Mouse (Mus musculus) forebrain, postnatal 0 days (tissue): ENCODE data around the gene Bcl2l1. TPM values are rescaled to one million over a fixed set of nuclear protein-coding genes. Genes with fewer than 3 reads are reported as not detected.
A peak's percentile ranks its signal among the peaks of the same experiment; 100 is the strongest.

Experiments
- ATAC-seq: fragments of 200-750 bp; cut with Nextera tagmentation; 2 replicates; pipeline ENCODE4 v1.8.0; 2017; ENCODE audit warnings: mild to moderate bottlenecking, moderate library complexity
- DNase-seq: peaks from one replicate; pipeline ENCODE4 v3.0.0-alpha.2; 2015
- H3K27ac ChIP-seq: fragments of 300-500 bp; sonication (generic); 2 replicates; pipeline ENCODE4 v1.5.1; 2014; ENCODE audit warnings: low read depth, mild to moderate bottlenecking, antibody characterized with exemption, low read length, moderate library complexity, mixed read lengths
- H3K27me3 ChIP-seq: fragments of 300-500 bp; sonication (generic); 2 replicates; pipeline ENCODE4 v1.6.1; 2014; ENCODE audit warnings: mild to moderate bottlenecking, low read length, mixed read lengths; ENCODE audit not compliant: insufficient read depth
- H3K36me3 ChIP-seq: fragments of 300-500 bp; sonication (generic); 2 replicates; pipeline ENCODE4 v1.6.1; 2014; ENCODE audit warnings: mild to moderate bottlenecking, moderate library complexity; ENCODE audit not compliant: insufficient read depth
- H3K4me1 ChIP-seq: fragments of 300-500 bp; sonication (generic); 2 replicates; pipeline ENCODE4 v1.6.1; 2014; ENCODE audit warnings: antibody characterized with exemption; ENCODE audit not compliant: insufficient read depth
- H3K4me2 ChIP-seq: fragments of 300-500 bp; sonication (generic); 2 replicates; pipeline ENCODE4 v1.6.1; 2014; ENCODE audit warnings: low read depth, mild to moderate bottlenecking, moderate library complexity
- H3K4me3 ChIP-seq: fragments of 300-500 bp; sonication (generic); 2 replicates; pipeline ENCODE4 v1.5.1; 2014; ENCODE audit warnings: low read depth, low read length, mixed read lengths
- H3K9ac ChIP-seq: fragments of 300-500 bp; sonication (generic); 2 replicates; pipeline ENCODE4 v1.6.1; 2014; ENCODE audit warnings: mild to moderate bottlenecking
- H3K9me3 ChIP-seq: fragments of 300-500 bp; sonication (generic); 2 replicates; pipeline ENCODE4 v1.6.1; 2016; ENCODE audit warnings: low read length
- CTCF ChIP-seq: sonication (generic); IDR thresholded peaks from 2 replicates; pipeline ENCODE4 v1.5.1; 2016; ENCODE audit warnings: antibody characterized with exemption, control low read depth, low read depth
- WGBS: fragments of 180-500 bp; shearing (Covaris S2); extraction: QIAGEN DNeasy Blood & Tissue Kit; methylation state at CpG from one replicate; pipeline ENCODE4 v1.1.7; 2014; 5-methylcytosine and 5-hydroxymethylcytosine counted together
- microRNA-seq, 2 experiments: library from miRNA; unstranded; fragments of <30 nt; microRNA quantifications; one replicate each; pipeline ENCODE4; 2016
- polyA plus RNA-seq: library from polyadenylated mRNA; unstranded; fragments of >200 nt; fragmentation: Nextera tagmentation; extraction: Ambion mirVana; gene quantifications from 2 replicates; pipeline ENCODE4 v1.2.1, GENCODE M21; 2015
- total RNA-seq: library from RNA; depleted of rRNA; stranded (reverse); fragments of >200 nt; gene quantifications from 2 replicates; pipeline ENCODE4 v1.2.3, GENCODE M21; 2014; rRNA removed

The Bcl2l1 gene
- total and polyA plus RNA-seq, 2 experiments from 2014 or later, result 157 to 173 TPM

DNA sequence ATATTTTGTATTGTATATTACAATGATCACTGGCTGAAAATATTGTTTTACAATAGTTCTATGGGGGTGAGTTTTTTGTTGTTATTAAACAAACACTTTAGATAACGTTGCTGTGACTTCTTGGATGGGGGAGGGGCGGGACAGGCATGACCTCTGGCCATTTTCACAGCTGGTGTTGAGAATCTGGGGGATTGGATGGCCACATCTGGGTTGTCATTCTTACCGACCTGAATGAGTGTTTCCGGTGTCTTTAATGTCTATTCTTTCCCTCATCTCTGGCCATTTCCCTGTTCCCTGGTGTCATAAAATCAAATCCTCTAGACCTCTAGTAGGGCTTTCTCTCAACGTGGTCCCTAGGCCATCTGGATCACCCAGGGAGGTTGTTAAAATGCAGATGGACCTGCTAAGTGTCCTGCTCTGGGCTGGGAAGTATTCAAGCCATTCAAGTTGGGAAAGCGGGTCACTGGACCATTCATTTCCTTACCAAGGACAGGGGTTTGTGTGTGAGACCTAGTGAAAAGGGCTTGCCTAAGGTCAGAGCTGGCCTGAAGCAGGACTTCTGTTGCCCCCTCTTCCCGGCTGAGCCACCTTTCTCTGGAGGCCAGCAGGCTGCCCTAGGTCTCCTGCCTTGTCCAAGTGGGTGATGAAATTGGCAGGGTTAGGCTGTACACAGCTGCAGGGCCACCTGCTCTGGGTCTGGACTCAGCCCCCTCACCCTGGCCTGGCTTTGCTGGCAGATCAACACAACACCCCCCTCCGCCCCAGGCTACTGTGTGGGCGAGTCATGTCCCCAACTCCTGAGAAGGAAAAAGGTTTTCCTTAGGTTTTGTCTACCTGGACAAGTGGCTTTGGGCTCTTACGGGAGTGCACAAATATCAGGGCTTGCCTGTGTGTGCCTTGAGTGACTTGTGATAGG, 94.0 kb downstream of the Bcl2l1 start:
- DNase-seq, result no peak
- 31% methylated on average over 10 of the region's 10 CpGs for WGBS
- no peak for ATAC-seq

DNA sequence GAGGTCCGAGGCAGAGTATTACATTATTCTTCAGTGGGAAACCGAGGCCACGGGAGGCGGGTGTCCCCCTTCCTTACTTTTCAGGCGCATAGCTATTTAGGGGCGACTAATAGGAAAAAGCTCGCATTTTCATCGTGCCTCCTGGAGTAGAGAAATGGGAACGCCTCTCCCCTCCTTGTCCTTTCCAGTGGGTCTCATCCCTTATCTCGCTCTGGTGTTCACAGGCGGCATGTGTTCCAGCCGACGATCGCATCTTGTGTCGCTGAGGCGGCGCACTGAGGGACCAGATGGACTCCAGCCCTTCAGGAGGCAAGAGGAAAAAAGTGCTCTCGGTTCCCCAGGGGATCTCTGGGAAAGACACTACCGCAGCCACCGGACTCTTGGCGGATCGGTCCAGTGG, 94.8 kb downstream of the Bcl2l1 start:
- Histone ChIP-seq H3K27me3 (0 out of 2 replicates have a peak, but pooled peaks cover 9% of the 10 kb centered on the region), H3K36me3 (no peaks in the 10 kb centered on the region), H3K4me2 (peak overlapping the region; percentile 84), H3K4me3 (peak overlapping the region; percentile 47), H3K4me1 (peaks cover 18% of the 10 kb centered on the region), H3K27ac (peak overlapping the region; percentile 57), H3K9ac (peak overlapping the region; percentile 57), H3K9me3 (no peaks in the 10 kb centered on the region)
- no peak for TF ChIP-seq CTCF
- WGBS, result under 1% methylated on average over 22 of the region's 22 CpGs
- DNase-seq, result no peak
- ATAC-seq, result no peak

More for the DNA sequence above, 94.0 kb downstream of the Bcl2l1 start:
- Histone ChIP-seq H3K4me3 (peak overlapping the region; percentile 47), H3K27me3 (0 out of 2 replicates have a peak, but pooled peaks cover 9% of the 10 kb centered on the region), H3K9me3 (no peaks in the 10 kb centered on the region), H3K4me1 (peaks cover 18% of the 10 kb centered on the region), H3K36me3 (no peaks in the 10 kb centered on the region), H3K4me2 (peak overlapping the region; percentile 84), H3K27ac (no peak overlapping the region; the same call in none of the 2 replicates), H3K9ac (0 out of 2 replicates have a peak overlapping the region, but pooled peaks have one; percentile 57)
- no peak for TF ChIP-seq CTCF

DNA sequence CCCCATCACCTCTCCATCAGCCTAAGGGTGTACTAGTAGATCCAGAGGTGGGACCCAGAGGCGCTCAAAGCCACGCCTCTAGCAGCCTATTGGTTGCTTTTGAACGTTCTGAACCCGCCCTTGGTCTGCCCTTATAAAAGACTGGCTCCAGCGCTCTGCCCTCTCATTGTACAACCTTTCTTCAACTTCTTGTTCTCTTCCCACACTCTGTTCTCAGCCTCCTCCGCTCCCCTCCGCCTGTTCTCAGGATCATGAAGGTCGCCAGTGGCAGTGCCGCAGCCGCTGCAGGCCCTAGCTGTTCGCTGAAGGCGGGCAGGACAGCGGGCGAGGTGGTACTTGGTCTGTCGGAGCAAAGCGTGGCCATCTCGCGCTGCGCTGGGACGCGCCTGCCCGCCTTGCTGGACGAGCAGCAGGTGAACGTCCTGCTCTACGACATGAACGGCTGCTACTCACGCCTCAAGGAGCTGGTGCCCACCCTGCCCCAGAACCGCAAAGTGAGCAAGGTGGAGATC, 95.4 kb downstream of the Bcl2l1 start, which contains the start of gene Id1:
Gene Id1, plus strand, starts transcription at position 162 of the 512 bp plus-strand sequence.
- ATAC-seq (peak; percentile 72), DNase-seq (peak; percentile 74)
- no peaks in the 10 kb centered on the region for H3K36me3 ChIP-seq
- no peak for TF ChIP-seq CTCF
- H3K27ac ChIP-seq, result peak within 1 kb of the TSS; percentile 74
- peak within 1 kb of the TSS; percentile 47 for H3K4me3 ChIP-seq
- peak within 1 kb of the TSS; percentile 84 for H3K4me2 ChIP-seq
- under 1% methylated on average over 28 of the region's 28 CpGs for WGBS
- peak within 1 kb of the TSS; percentile 57 for H3K9ac ChIP-seq
- no peaks in the 10 kb centered on the region for H3K9me3 ChIP-seq
- 0 out of 2 replicates have a peak, but pooled peaks cover 9% of the 10 kb centered on the region for H3K27me3 ChIP-seq
- H3K4me1 ChIP-seq, result peaks cover 18% of the 10 kb centered on the region

DNA sequence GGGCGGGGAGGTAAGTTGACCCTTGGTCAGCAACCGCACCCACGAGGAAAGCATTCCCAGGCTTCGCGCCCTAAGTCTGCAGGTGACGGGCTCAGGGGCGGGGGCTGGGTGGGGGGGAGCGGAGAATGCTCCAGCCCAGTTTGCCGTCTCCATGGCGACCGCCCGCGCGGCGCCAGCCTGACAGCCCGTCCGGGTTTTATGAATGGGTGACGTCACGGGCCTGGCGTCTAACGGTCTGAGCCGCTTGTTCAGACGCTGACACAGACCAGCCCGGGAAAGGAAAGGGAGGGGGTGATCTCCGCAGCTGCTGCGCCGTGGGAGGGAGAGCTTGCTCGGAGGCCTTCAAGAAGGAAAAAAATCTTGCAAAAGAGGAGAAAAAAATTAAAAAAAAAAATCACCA, 96.5 kb downstream of the Bcl2l1 start:
- H3K9me3 ChIP-seq, result no peaks in the 10 kb centered on the region
- H3K27me3 ChIP-seq, result 0 out of 2 replicates have a peak, but pooled peaks cover 9% of the 10 kb centered on the region
- no peak for TF ChIP-seq CTCF
- H3K4me1 ChIP-seq, result peaks cover 18% of the 10 kb centered on the region
- peak; percentile 95 for DNase-seq
- no peaks in the 10 kb centered on the region for H3K36me3 ChIP-seq
- peak overlapping the region; percentile 84 for H3K4me2 ChIP-seq
- WGBS, result under 1% methylated on average over 28 of the region's 28 CpGs
- H3K4me3 ChIP-seq, result peak overlapping the region; percentile 47
- peak overlapping the region; percentile 74 for H3K27ac ChIP-seq
- peak overlapping the region; percentile 40; the same call in 1 of the 2 replicates for H3K9ac ChIP-seq
- peak; percentile 94 for ATAC-seq

DNA sequence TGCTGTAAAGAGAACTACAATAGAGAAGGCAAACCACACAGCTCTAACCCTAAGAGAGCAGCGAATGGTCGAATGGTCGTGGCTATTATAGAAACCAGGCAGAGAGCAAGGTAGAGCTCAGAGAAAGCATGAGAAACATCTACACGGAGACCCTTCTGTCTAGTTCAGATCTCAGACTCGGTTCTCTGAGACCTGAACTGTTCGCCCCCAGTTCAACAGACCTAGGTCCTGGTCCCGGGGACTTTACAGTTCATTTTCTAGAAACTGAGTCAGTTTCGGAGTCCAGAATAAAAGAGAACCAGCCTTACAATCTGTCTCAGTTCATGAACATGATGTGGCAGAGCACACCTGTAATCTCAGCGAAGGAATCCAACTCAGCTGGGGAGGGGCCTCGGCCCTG, 97.0 kb downstream of the Bcl2l1 start:
- no peak for TF ChIP-seq CTCF
- peaks cover 18% of the 10 kb centered on the region for H3K4me1 ChIP-seq
- WGBS, result 12% methylated on average over 10 of the region's 10 CpGs
- ATAC-seq (no peak), DNase-seq (no peak)
- H3K9me3 ChIP-seq, result no peaks in the 10 kb centered on the region
- H3K4me2 ChIP-seq, result peak overlapping the region; percentile 84
- peak overlapping the region; percentile 42 for H3K27ac ChIP-seq
- H3K4me3 ChIP-seq, result peak overlapping the region; percentile 47
- no peaks in the 10 kb centered on the region for H3K36me3 ChIP-seq
- peak overlapping the region; percentile 40; the same call in 1 of the 2 replicates for H3K9ac ChIP-seq
- H3K27me3 ChIP-seq, result 0 out of 2 replicates have a peak, but pooled peaks cover 9% of the 10 kb centered on the region

DNA sequence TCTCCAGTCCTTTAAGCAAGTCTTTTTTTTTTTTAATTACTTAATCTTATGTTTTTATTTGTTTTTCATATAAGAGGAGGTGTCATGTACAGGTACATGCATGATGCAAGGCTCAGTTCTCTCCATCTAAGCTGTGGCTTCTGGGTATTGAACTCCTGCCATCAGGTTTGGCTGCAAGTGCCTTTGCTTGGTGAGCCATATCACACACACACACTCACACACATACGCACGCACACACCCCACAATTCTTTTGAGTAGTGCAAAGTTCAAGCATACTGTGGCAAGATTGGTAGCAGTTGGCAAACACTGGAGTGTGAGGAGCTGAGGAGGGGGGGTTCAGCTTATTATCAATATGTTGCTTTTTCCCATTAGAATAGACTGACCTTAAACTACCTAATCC, 98.3 kb downstream of the Bcl2l1 start:
- TF ChIP-seq CTCF, result no peak
- no peak overlapping the region for H3K4me3 ChIP-seq
- no peak for ATAC-seq
- no peak overlapping the region for H3K27ac ChIP-seq
- no peak for DNase-seq
- 82% methylated on average over 2 of the region's 2 CpGs for WGBS
- H3K4me1 ChIP-seq, result peaks cover 18% of the 10 kb centered on the region
- H3K9ac ChIP-seq, result no peak overlapping the region
- no peaks in the 10 kb centered on the region for H3K36me3 ChIP-seq
- H3K27me3 ChIP-seq, result 0 out of 2 replicates have a peak, but pooled peaks cover 8% of the 10 kb centered on the region
- H3K9me3 ChIP-seq, result no peaks in the 10 kb centered on the region
- H3K4me2 ChIP-seq, result no peak overlapping the region

Small RNA genes within 50 kb of the gene (microRNA-seq; reads per million reads assigned to microRNA genes)
- gene Gm23802 (0 reads per million in 2 experiments), gene Mir5622 (0.77 to 1.2 reads per million in 2 experiments)

Other genes starting within 250 kb of the Bcl2l1 start
- gene Defb45, start 232.3 kb downstream of the Bcl2l1 start, total RNA-seq, result not detected in 2 replicates
- gene Defb45, start 232.3 kb downstream of the Bcl2l1 start, polyA plus RNA-seq, result not detected in 2 replicates
- gene Defb36, start 227.4 kb downstream of the Bcl2l1 start, total RNA-seq, result not detected in 2 replicates
- not detected in 2 replicates for gene Defb36, start 227.4 kb downstream of the Bcl2l1 start, polyA plus RNA-seq
- not detected in 2 replicates for gene Defb25, start 208.7 kb downstream of the Bcl2l1 start, total RNA-seq
- gene Defb25, start 208.7 kb downstream of the Bcl2l1 start, polyA plus RNA-seq, result not detected in 2 replicates
- gene Rem1, start 204.8 kb downstream of the Bcl2l1 start, total RNA-seq, result 0.46 and 2.7 TPM in 2 replicates
- gene Rem1, start 204.8 kb downstream of the Bcl2l1 start, polyA plus RNA-seq, result 0.44 and 0.53 TPM in 2 replicates
- gene H13, start 162.3 kb downstream of the Bcl2l1 start, total RNA-seq, result 121 and 177 TPM in 2 replicates
- 165 and 166 TPM in 2 replicates for gene H13, start 162.3 kb downstream of the Bcl2l1 start, polyA plus RNA-seq
- gene Mcts2, start 144.7 kb downstream of the Bcl2l1 start, total RNA-seq, result 21.5 and 30.8 TPM in 2 replicates
- gene Mcts2, start 144.7 kb downstream of the Bcl2l1 start, polyA plus RNA-seq, result 26.6 and 29.9 TPM in 2 replicates
- 58.8 and 70.5 TPM in 2 replicates for gene Id1, start 95.5 kb downstream of the Bcl2l1 start, total RNA-seq
- gene Id1, start 95.5 kb downstream of the Bcl2l1 start, polyA plus RNA-seq, result 59.8 and 71.3 TPM in 2 replicates
- gene Cox4i2, start 77.6 kb downstream of the Bcl2l1 start, total RNA-seq, result 4.3 TPM in 2 replicates
- gene Cox4i2, start 77.6 kb downstream of the Bcl2l1 start, polyA plus RNA-seq, result 4.4 and 5.4 TPM in 2 replicates
- gene Tpx2, start 16.2 kb upstream of the Bcl2l1 start, total RNA-seq, result 10.5 and 22.5 TPM in 2 replicates
- gene Tpx2, start 16.2 kb upstream of the Bcl2l1 start, polyA plus RNA-seq, result 11.0 and 11.2 TPM in 2 replicates
- 0.29 TPM in 1 of 2 replicates, not detected in the other for gene Mylk2, start 79.6 kb upstream of the Bcl2l1 start, total RNA-seq
- gene Mylk2, start 79.6 kb upstream of the Bcl2l1 start, polyA plus RNA-seq, result not detected in 2 replicates
- 2.4 and 2.6 TPM in 2 replicates for gene Foxs1, start 101.5 kb upstream of the Bcl2l1 start, total RNA-seq
- 3.1 TPM in 2 replicates for gene Foxs1, start 101.5 kb upstream of the Bcl2l1 start, polyA plus RNA-seq
- gene Dusp15, start 120.0 kb upstream of the Bcl2l1 start, total RNA-seq, result 23.7 and 25.0 TPM in 2 replicates
- 12.9 and 14.8 TPM in 2 replicates for gene Dusp15, start 120.0 kb upstream of the Bcl2l1 start, polyA plus RNA-seq
- 3.3 and 8.0 TPM in 2 replicates for gene Ttll9, start 130.8 kb upstream of the Bcl2l1 start, total RNA-seq
- gene Ttll9, start 130.8 kb upstream of the Bcl2l1 start, polyA plus RNA-seq, result 3.9 and 4.3 TPM in 2 replicates
- gene Pdrg1, start 183.7 kb upstream of the Bcl2l1 start, total RNA-seq, result 65.9 and 95.4 TPM in 2 replicates
- gene Pdrg1, start 183.7 kb upstream of the Bcl2l1 start, polyA plus RNA-seq, result 195 and 219 TPM in 2 replicates
- 17.2 and 21.9 TPM in 2 replicates for gene Xkr7, start 200.1 kb upstream of the Bcl2l1 start, total RNA-seq
- 0.76 and 0.77 TPM in 2 replicates for gene Xkr7, start 200.1 kb upstream of the Bcl2l1 start, polyA plus RNA-seq
- gene Ccm2l, start 234.2 kb upstream of the Bcl2l1 start, total RNA-seq, result 2.1 and 7.4 TPM in 2 replicates
- 1.1 TPM in 2 replicates for gene Ccm2l, start 234.2 kb upstream of the Bcl2l1 start, polyA plus RNA-seq